Mouse (Mus musculus) MEL (cell line): ENCODE measurements around the gene Derl3. TPM values are rescaled to one million over a fixed set of nuclear protein-coding genes. Genes with fewer than 3 reads are reported as not detected.

ENCODE experiments used
- DNase-seq: peaks from one replicate; pipeline ENCODE4 v3.0.0; 2011; ENCODE audit warnings: low read depth, low spot score
- H3K27ac ChIP-seq: 2 replicates; pipeline ENCODE4 v1.5.1; 2012; ENCODE audit warnings: low read depth, mild to moderate bottlenecking, control low read depth, low read length, moderate library complexity; ENCODE audit not compliant: control insufficient read depth
- H3K27me3 ChIP-seq, 2 experiments: fragments of 150-350 bp in 1 of 2; sonication (generic) in 1 of 2; 2 replicates each; pipeline ENCODE4 v1.6.1; 2012; ENCODE audit warnings: low read length in 2 of 2, mild to moderate bottlenecking in 2 of 2, improper control_type of control experiment in 1 of 2, moderate library complexity in 1 of 2; ENCODE audit not compliant: insufficient read depth in 2 of 2, control insufficient read depth in 1 of 2
- H3K36me3 ChIP-seq, 2 experiments: 2 replicates each; pipeline ENCODE4 v1.6.1; 2012 to 2014; ENCODE audit warnings: low read length in 2 of 2, improper control_type of control experiment in 1 of 2, inconsistent platforms in 1 of 2, mild to moderate bottlenecking in 1 of 2; ENCODE audit not compliant: insufficient read depth in 2 of 2, control insufficient read depth in 1 of 2
- H3K4me1 ChIP-seq, 2 experiments: fragments of 150-350 bp in 1 of 2; sonication (generic) in 1 of 2; 2 replicates each; pipeline ENCODE4 v1.6.1; 2012; ENCODE audit warnings: low read length in 2 of 2, improper control_type of control experiment in 1 of 2, mild to moderate bottlenecking in 1 of 2; ENCODE audit not compliant: insufficient read depth in 2 of 2, control insufficient read depth in 1 of 2
- H3K4me3 ChIP-seq, 2 experiments: fragments of 150-350 bp in 1 of 2; sonication (generic) in 1 of 2; 2 replicates each; pipeline ENCODE4 v1.5.1; 2012; ENCODE audit warnings: low read depth in 2 of 2, low read length in 2 of 2, mild to moderate bottlenecking in 2 of 2, moderate library complexity in 2 of 2, control low read depth in 1 of 2, improper control_type of control experiment in 1 of 2; ENCODE audit not compliant: control insufficient read depth in 1 of 2, insufficient read depth in 1 of 2
- H3K79me2 ChIP-seq: 2 replicates; pipeline ENCODE4 v1.6.1; 2012; ENCODE audit warnings: mild to moderate bottlenecking, low read length, moderate library complexity; ENCODE audit not compliant: control insufficient read depth, poor library complexity, insufficient read depth
- H3K9ac ChIP-seq: 2 replicates; pipeline ENCODE4 v1.6.1; 2012; ENCODE audit warnings: low read depth, mild to moderate bottlenecking, control low read depth, low read length, moderate library complexity; ENCODE audit not compliant: control insufficient read depth, poor library complexity, severe bottlenecking
- H3K9me3 ChIP-seq: fragments of 150-350 bp; sonication (generic); replicated peaks from 2 replicates; pipeline ENCODE4 v1.6.1; 2012; ENCODE audit warnings: mild to moderate bottlenecking, low read length, improper control_type of control experiment, moderate library complexity; ENCODE audit not compliant: insufficient read depth
- BHLHE40 ChIP-seq: IDR thresholded peaks from 2 replicates; pipeline ENCODE4 v1.6.1; 2012; ENCODE audit warnings: low read depth, mild to moderate bottlenecking, inconsistent platforms, low read length, improper control_type of control experiment, borderline replicate concordance
- EP300 ChIP-seq, 2 experiments: IDR thresholded peaks; 2 replicates each; pipeline ENCODE4 v1.6.1; 2011; ENCODE audit warnings: improper control_type of control experiment in 2 of 2, low read length in 2 of 2, low read depth in 1 of 2, mild to moderate bottlenecking in 1 of 2
- ETS1 ChIP-seq: IDR thresholded peaks from 2 replicates; pipeline ENCODE4 v1.6.1; 2012; ENCODE audit warnings: low read depth, mild to moderate bottlenecking, inconsistent platforms, low read length, improper control_type of control experiment, moderate library complexity
- GATA1 ChIP-seq: IDR thresholded peaks from 2 replicates; pipeline ENCODE4 v1.6.1; 2011; ENCODE audit warnings: low read depth, low read length, improper control_type of control experiment
- MAZ ChIP-seq: IDR thresholded peaks from 2 replicates; pipeline ENCODE4 v1.6.1; 2012; ENCODE audit warnings: low read depth, mild to moderate bottlenecking, inconsistent platforms, low read length, improper control_type of control experiment
- MXI1 ChIP-seq: IDR thresholded peaks from 2 replicates; pipeline ENCODE4 v1.6.1; 2011; ENCODE audit warnings: mild to moderate bottlenecking, low read depth, low read length, improper control_type of control experiment
- MYB ChIP-seq: IDR thresholded peaks from 2 replicates; pipeline ENCODE4 v1.6.1; 2011; ENCODE audit warnings: mild to moderate bottlenecking, low read depth, low read length, improper control_type of control experiment
- MYC ChIP-seq: IDR thresholded peaks from 2 replicates; pipeline ENCODE4 v1.6.1; 2011; ENCODE audit warnings: low read depth, mild to moderate bottlenecking, low read length, improper control_type of control experiment, moderate library complexity
- NELFE ChIP-seq: IDR thresholded peaks from 2 replicates; pipeline ENCODE4 v1.6.1; 2011; ENCODE audit warnings: low read depth, low read length, improper control_type of control experiment
- NRF1 ChIP-seq: IDR thresholded peaks from 2 replicates; pipeline ENCODE4 v1.6.1; 2014; ENCODE audit warnings: low read depth, mild to moderate bottlenecking, inconsistent platforms, low read length, improper control_type of control experiment, moderate library complexity; ENCODE audit not compliant: poor library complexity, insufficient read depth, severe bottlenecking
- POLR2A ChIP-seq, 2 experiments: IDR thresholded peaks; 2 replicates each; pipeline ENCODE4 v1.6.1; 2011 to 2012; ENCODE audit warnings: low read length in 2 of 2, mild to moderate bottlenecking in 2 of 2, control low read depth in 1 of 2, improper control_type of control experiment in 1 of 2, low read depth in 1 of 2, moderate library complexity in 1 of 2; ENCODE audit not compliant: control insufficient read depth in 1 of 2, insufficient read depth in 1 of 2, poor library complexity in 1 of 2
- RAD21 ChIP-seq: IDR thresholded peaks from 2 replicates; pipeline ENCODE4 v1.6.1; 2011; ENCODE audit warnings: mild to moderate bottlenecking, low read depth, low read length, improper control_type of control experiment
- RCOR1 ChIP-seq: IDR thresholded peaks from 2 replicates; pipeline ENCODE4 v1.6.1; 2012; ENCODE audit warnings: low read depth, mild to moderate bottlenecking, inconsistent platforms, low read length, improper control_type of control experiment
- SMC3 ChIP-seq: IDR thresholded peaks from 2 replicates; pipeline ENCODE4 v1.6.1; 2011; ENCODE audit warnings: low read depth, low read length, improper control_type of control experiment
- TAL1 ChIP-seq: IDR thresholded peaks from 2 replicates; pipeline ENCODE4 v1.6.1; 2012; ENCODE audit warnings: mild to moderate bottlenecking, inconsistent platforms, low read length, moderate library complexity, mixed read lengths
- TBP ChIP-seq: IDR thresholded peaks from 2 replicates; pipeline ENCODE4 v1.8.0; 2011; ENCODE audit warnings: low read depth, low read length, improper control_type of control experiment
- TCF12 ChIP-seq: IDR thresholded peaks from 2 replicates; pipeline ENCODE4 v1.6.1; 2014; ENCODE audit warnings: low read depth, mild to moderate bottlenecking, inconsistent platforms, low read length, improper control_type of control experiment, moderate library complexity
- USF1 ChIP-seq: IDR thresholded peaks from 2 replicates; pipeline ENCODE4 v1.6.1; 2014; ENCODE audit warnings: low read depth, mild to moderate bottlenecking, inconsistent platforms, low read length, improper control_type of control experiment, moderate library complexity
- ZNF384 ChIP-seq: IDR thresholded peaks from 2 replicates; pipeline ENCODE4 v1.6.1; 2012; ENCODE audit warnings: low read depth, mild to moderate bottlenecking, inconsistent platforms, low read length, improper control_type of control experiment
- polyA plus RNA-seq, 2 experiments: library from polyadenylated mRNA; stranded (reverse) in 1 of 2; unstranded in 1 of 2; fragments of >175 nt in 1 of 2; fragments of >200 nt in 1 of 2; gene quantifications; 2 replicates each; pipeline versions ENCODE4 v1.2.1 to v1.2.4; 2012; ENCODE audit warnings: low replicate concordance in 2 of 2, low read depth in 1 of 2; ENCODE audit not compliant: insufficient read length in 2 of 2, insufficient read depth in 1 of 2, missing spikeins in 1 of 2
- total RNA-seq: library from RNA; depleted of rRNA; stranded (reverse); fragments of 300-350 nt; gene quantifications from 2 replicates; pipeline ENCODE4 v1.2.3, GENCODE M21; 2012

Derl3 gene
- total and polyA plus RNA-seq, 3 experiments: 0.69 to 1.5 TPM; not detected in 1

- Histone ChIP-seq H3K27me3 (peaks cover 0 to under 1% of the 10 kb centered on the region in 2 experiments; a peak in 1 of 4 replicates), H3K9me3 (no peaks in the 10 kb centered on the region), H3K79me2 (peaks cover 16% of the 10 kb centered on the region), H3K4me3 (no peak overlapping the region), H3K36me3 (peaks cover 0 to 18% of the 10 kb centered on the region in 2 experiments; a peak in 2 of 4 replicates), H3K9ac (no peak overlapping the region), H3K4me1 (peaks cover 7 to 14% of the 10 kb centered on the region in 2 experiments; a peak in 3 of 4 replicates), H3K27ac (no peak overlapping the region)
- no peak for DNase-seq
- TF ChIP-seq RCOR1: no peak
- TF ChIP-seq, all 39 proteins: peak for 0
These were observed 31.6 kb upstream of the Derl3 start for GRCm38 (mm10) chr10:75861587-75861986.

- H3K79me2 ChIP-seq: no peaks in the 10 kb centered on the region
- peaks cover 0 to 8% of the 10 kb centered on the region in 2 experiments; a peak in 2 of 4 replicates for H3K36me3 ChIP-seq
- peak overlapping the region; percentile 51 for H3K9ac ChIP-seq
- H3K9me3 ChIP-seq: no peaks in the 10 kb centered on the region
- peak overlapping the region; percentile 73 for H3K27ac ChIP-seq
- H3K4me1 ChIP-seq: peaks cover 3 to 8% of the 10 kb centered on the region in 2 experiments
- no peaks in the 10 kb centered on the region; a peak in 1 of 4 replicates for H3K27me3 ChIP-seq
- TF ChIP-seq MXI1: peak; percentile 35
- no peak for TF ChIP-seq NELFE
- TF ChIP-seq EP300 (IDR thresholded peaks at IDR 0.05; ENCODE audit: low read depth in 1 of 2, low read length in 2 of 2): peak; percentile 76 to 81
- TF ChIP-seq ETS1: 0 out of 2 replicates have a peak, but pooled peaks have one; percentile 42
- no peak for TF ChIP-seq BHLHE40
- no peak for TF ChIP-seq NRF1
- TF ChIP-seq ZNF384: peak; percentile 39; the same call in 1 of the 2 replicates
- peak; percentile 80 for TF ChIP-seq TCF12
- no peak for TF ChIP-seq MYB
- no peak for TF ChIP-seq MAZ
- TF ChIP-seq USF1: no peak
- no peak for TF ChIP-seq TAL1
- TF ChIP-seq GATA1: peak; percentile 91
- TF ChIP-seq POLR2A (IDR thresholded peaks at IDR 0.05; ENCODE audit: control insufficient read depth in 1 of 2, insufficient read depth in 1 of 2, low read depth in 1 of 2, low read length in 2 of 2, poor library complexity in 1 of 2): 0 out of 4 replicates have a peak, but pooled peaks of 1 of the 2 experiments have one; percentile 16
- no peak for TF ChIP-seq SMC3
- TF ChIP-seq RAD21: no peak
- TF ChIP-seq MYC: no peak; the same call in 1 of the 2 replicates
- TF ChIP-seq TBP: no peak
- TF ChIP-seq RCOR1: peak; percentile 62; the same call in 1 of the 2 replicates
- DNase-seq: no peak
- H3K4me3 ChIP-seq: peak overlapping the region; percentile 49 to 61
These were observed 20.9 kb upstream of the Derl3 start for GRCm38 (mm10) chr10:75872025-75872914.
